In the genomic region with DNA sequence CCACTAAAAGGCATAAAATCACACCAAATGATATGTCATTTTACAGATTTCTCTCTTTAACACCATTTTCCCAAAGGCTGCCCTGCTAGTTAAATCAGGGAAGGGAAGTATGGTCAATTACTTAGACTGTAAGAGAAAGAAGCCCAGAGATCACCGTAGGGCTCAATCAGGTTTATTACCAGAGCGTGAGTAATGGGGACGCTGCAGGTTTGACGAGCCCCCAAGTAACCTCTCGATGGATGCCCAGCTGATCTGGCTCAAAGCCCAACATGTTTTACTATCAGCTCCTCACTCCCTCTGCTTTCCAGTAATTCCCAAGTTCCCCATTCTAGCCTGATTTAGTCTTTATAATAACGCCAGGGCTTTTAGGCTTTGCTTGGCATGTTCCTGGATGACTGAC, we compare ENCODE assay signal across 22 mouse cellular contexts.
A peak's percentile ranks its signal among the peaks of the same experiment; 100 is the strongest.
DNase-seq lines count a peak whose midpoint lies in the region; ATAC-seq lines count a peak whose summit lies in the region.
"Had no signal": no experiment of that assay in that cellular context is flagged by ENCODE, and none has a peak within 500 bp of the region (broad histone marks: within the 10 kb centered on the region; RNA-seq: fewer than 3 reads in every experiment).

No protein-coding gene starts in this region.

- WGBS in embryonic facial prominence, embryonic 14.5 days: 68% methylated on average over 6 of the region's 6 CpGs
- 79% methylated on average over 6 of the region's 6 CpGs for WGBS in embryonic facial prominence, embryonic 10.5 days
- 33% methylated on average over 6 of the region's 6 CpGs for WGBS in limb, embryonic 13.5 days
- WGBS in limb, embryonic 10.5 days: 73% methylated on average over 6 of the region's 6 CpGs

- H3K9ac ChIP-seq in embryonic facial prominence, embryonic 14.5 days (ENCODE audit: low read depth, low read length): no peak overlapping the region
- no peak overlapping the region for H3K9ac ChIP-seq in limb, embryonic 13.5 days
- H3K9ac ChIP-seq: embryonic facial prominence, embryonic 12.5 days; forebrain, embryonic 12.5 days; hindbrain, embryonic 13.5 days; intestine, embryonic 15.5 days had no signal

- no peak overlapping the region for H3K27ac ChIP-seq in embryonic facial prominence, embryonic 14.5 days (replicated peaks; ENCODE audit: low read depth, low read length)
- no peak overlapping the region for H3K27ac ChIP-seq in embryonic facial prominence, embryonic 10.5 days (replicated peaks)
- H3K27ac ChIP-seq in limb, embryonic 13.5 days: no peak overlapping the region
- no peak overlapping the region for H3K27ac ChIP-seq in limb, embryonic 10.5 days
- H3K27ac ChIP-seq: embryonic facial prominence, embryonic 12.5 days; forebrain, embryonic 12.5 days; heart, embryonic 10.5 days; hindbrain, embryonic 13.5 days; intestine, embryonic 15.5 days had no signal

- no peaks in the 10 kb centered on the region for H3K9me3 ChIP-seq in embryonic facial prominence, embryonic 14.5 days (ENCODE audit: control insufficient read depth, low read length)
- H3K9me3 ChIP-seq in embryonic facial prominence, embryonic 10.5 days: no peaks in the 10 kb centered on the region
- H3K9me3 ChIP-seq in limb, embryonic 13.5 days: no peaks in the 10 kb centered on the region
- no peaks in the 10 kb centered on the region for H3K9me3 ChIP-seq in limb, embryonic 10.5 days (replicated peaks)
- H3K9me3 ChIP-seq: embryonic facial prominence, embryonic 12.5 days; forebrain, embryonic 12.5 days; heart, embryonic 10.5 days; hindbrain, embryonic 13.5 days; intestine, embryonic 15.5 days had no signal

- no peak overlapping the region for H3K4me2 ChIP-seq in embryonic facial prominence, embryonic 14.5 days (ENCODE audit: low read depth, low read length)
- H3K4me2 ChIP-seq in limb, embryonic 13.5 days (replicated peaks): no peak overlapping the region
- H3K4me2 ChIP-seq: embryonic facial prominence, embryonic 12.5 days; forebrain, embryonic 12.5 days; hindbrain, embryonic 13.5 days; intestine, embryonic 15.5 days had no signal

- no peaks in the 10 kb centered on the region for H3K36me3 ChIP-seq in embryonic facial prominence, embryonic 14.5 days (ENCODE audit: control insufficient read depth, insufficient read depth, low read length)
- H3K36me3 ChIP-seq in embryonic facial prominence, embryonic 10.5 days (replicated peaks): no peaks in the 10 kb centered on the region
- H3K36me3 ChIP-seq in limb, embryonic 13.5 days: no peaks in the 10 kb centered on the region
- no peaks in the 10 kb centered on the region for H3K36me3 ChIP-seq in limb, embryonic 10.5 days
- H3K36me3 ChIP-seq: embryonic facial prominence, embryonic 12.5 days; forebrain, embryonic 12.5 days; heart, embryonic 10.5 days; hindbrain, embryonic 13.5 days; intestine, embryonic 15.5 days had no signal

- H3K4me1 ChIP-seq in embryonic facial prominence, embryonic 14.5 days (ENCODE audit: control insufficient read depth, insufficient read depth, low read length): no peaks in the 10 kb centered on the region
- no peaks in the 10 kb centered on the region for H3K4me1 ChIP-seq in embryonic facial prominence, embryonic 10.5 days
- 0 out of 2 replicates have a peak, but pooled peaks cover 8% of the 10 kb centered on the region for H3K4me1 ChIP-seq in limb, embryonic 13.5 days
- peaks cover 3% of the 10 kb centered on the region; the same call in 1 of the 2 replicates for H3K4me1 ChIP-seq in limb, embryonic 10.5 days
- H3K4me1 ChIP-seq: embryonic facial prominence, embryonic 12.5 days; forebrain, embryonic 12.5 days; heart, embryonic 10.5 days; hindbrain, embryonic 13.5 days; intestine, embryonic 15.5 days had no signal

- no peak for ATAC-seq in embryonic facial prominence, embryonic 14.5 days (ENCODE audit: low read depth)
- ATAC-seq in limb, embryonic 13.5 days (ENCODE audit: low FRiP score, low read depth): peak; percentile 75
- ATAC-seq: intestine, embryonic 15.5 days had no signal

- peak; percentile 3 for DNase-seq in embryonic facial prominence, embryonic 14.5 days (ENCODE audit: low spot score)
- DNase-seq in embryonic facial prominence, embryonic 10.5 days (ENCODE audit: low spot score): no peak
- DNase-seq in limb, embryonic 10.5 days (ENCODE audit: low spot score): no peak
- peak; percentile 5 for DNase-seq in Muller cell, postnatal 12 days (ENCODE audit: inconsistent ontology term)
- peak; percentile 7 for DNase-seq in forelimb bud, embryonic 11.5 days (ENCODE audit: low read depth, low spot score)
- no peak for DNase-seq in gastrocnemius, adult 18-20 months (ENCODE audit: low spot score)
- DNase-seq: adrenal gland, adult 2 months; adrenal gland, postnatal 25 days; cerebellum, adult 11 months; cerebellum, adult 8-10 months; cerebellum, postnatal 36 days; gastrocnemius, postnatal 10 days; heart, adult 18-20 months; heart, postnatal 10 days; heart, postnatal 4 days had no signal

- no peaks in the 10 kb centered on the region for H3K27me3 ChIP-seq in embryonic facial prominence, embryonic 14.5 days (replicated peaks; ENCODE audit: control insufficient read depth, insufficient read depth, low read length)
- no peaks in the 10 kb centered on the region for H3K27me3 ChIP-seq in embryonic facial prominence, embryonic 10.5 days (replicated peaks; ENCODE audit: low read depth, poor library complexity, severe bottlenecking)
- H3K27me3 ChIP-seq in limb, embryonic 13.5 days: no peaks in the 10 kb centered on the region
- H3K27me3 ChIP-seq in limb, embryonic 10.5 days (ENCODE audit: low read depth, poor library complexity, severe bottlenecking): no peaks in the 10 kb centered on the region
- H3K27me3 ChIP-seq: CH12.LX; embryonic facial prominence, embryonic 12.5 days; forebrain, embryonic 12.5 days; hindbrain, embryonic 13.5 days; intestine, embryonic 15.5 days had no signal

- H3K4me3 ChIP-seq in embryonic facial prominence, embryonic 14.5 days (ENCODE audit: low read depth, low read length): no peak overlapping the region
- H3K4me3 ChIP-seq in embryonic facial prominence, embryonic 10.5 days: no peak overlapping the region
- no peak overlapping the region for H3K4me3 ChIP-seq in limb, embryonic 13.5 days
- H3K4me3 ChIP-seq in limb, embryonic 10.5 days: no peak overlapping the region
- H3K4me3 ChIP-seq: embryonic facial prominence, embryonic 12.5 days; forebrain, embryonic 12.5 days; heart, embryonic 10.5 days; hindbrain, embryonic 13.5 days; intestine, embryonic 15.5 days had no signal

Comparison
In these comparisons a context has a peak if more than half of its experiments do, and no peak if none do; other contexts are left out.
1. DNase-seq: peak in embryonic facial prominence, embryonic 14.5 days (single experiment), Muller cell, postnatal 12 days (single experiment) and forelimb bud, embryonic 11.5 days (single experiment); none in embryonic facial prominence, embryonic 10.5 days (single experiment), limb, embryonic 10.5 days (single experiment) and gastrocnemius, adult 18-20 months (single experiment).